In genomic region chr11:88623671-88624070, GRCm38 (mm10) we compare ENCODE assay signal across 13 mouse cellular contexts.
DNase-seq lines count a peak whose midpoint lies in the region; ATAC-seq and TF ChIP-seq lines count a peak whose summit lies in the region.
"Had no signal": no experiment of that assay in that cellular context is flagged by ENCODE, and none has a peak within 500 bp of the region (broad histone marks: within the 10 kb centered on the region; RNA-seq: fewer than 3 reads in every experiment).

No protein-coding gene starts in this region.

- H3K36me3 ChIP-seq in heart, embryonic 16.5 days (ENCODE audit: control insufficient read depth, insufficient read depth), result no peaks in the 10 kb centered on the region
- peaks cover 17% of the 10 kb centered on the region; the same call in 1 of the 2 replicates for H3K36me3 ChIP-seq in E14TG2a.4 (ENCODE audit: insufficient read depth, low read length)
- no peaks in the 10 kb centered on the region for H3K36me3 ChIP-seq in kidney, embryonic 16.5 days (ENCODE audit: insufficient read depth, low read length)
- H3K36me3 ChIP-seq: embryonic facial prominence, embryonic 13.5 days had no signal

- no peaks in the 10 kb centered on the region for H3K27me3 ChIP-seq in heart, embryonic 16.5 days (ENCODE audit: control insufficient read depth, insufficient read depth, low read length)
- no peaks in the 10 kb centered on the region for H3K27me3 ChIP-seq in E14TG2a.4 (ENCODE audit: insufficient read depth, low read length)
- H3K27me3 ChIP-seq in kidney, embryonic 16.5 days (ENCODE audit: insufficient read depth, low read length), result no peaks in the 10 kb centered on the region
- H3K27me3 ChIP-seq: embryonic facial prominence, embryonic 13.5 days had no signal

- H3K4me1 ChIP-seq in heart, embryonic 16.5 days (ENCODE audit: control insufficient read depth, insufficient read depth, low read length), result peaks cover 86% of the 10 kb centered on the region
- peaks cover 96% of the 10 kb centered on the region for H3K4me1 ChIP-seq in E14TG2a.4 (replicated peaks; ENCODE audit: low read depth, low read length)
- peaks cover 99% of the 10 kb centered on the region for H3K4me1 ChIP-seq in kidney, embryonic 16.5 days (ENCODE audit: insufficient read depth, low read length)

- no peak overlapping the region for H3K4me3 ChIP-seq in heart, embryonic 16.5 days (ENCODE audit: low read length)
- H3K4me3 ChIP-seq in E14TG2a.4 (replicated peaks; ENCODE audit: low read length), result 0 out of 2 replicates have a peak overlapping the region, but pooled peaks have one; percentile 20
- no peak overlapping the region for H3K4me3 ChIP-seq in kidney, embryonic 16.5 days (ENCODE audit: low read length)
- H3K4me3 ChIP-seq: embryonic facial prominence, embryonic 13.5 days had no signal

- 62% methylated on average over 6 of the region's 6 CpGs for WGBS in heart, embryonic 16.5 days
- 52% methylated on average over 6 of the region's 6 CpGs for WGBS in kidney, embryonic 16.5 days

- no peak overlapping the region; the same call in 1 of the 2 replicates for H3K9ac ChIP-seq in heart, embryonic 16.5 days (ENCODE audit: low read length)
- 0 out of 2 replicates have a peak overlapping the region, but pooled peaks have one; percentile 25 for H3K9ac ChIP-seq in kidney, embryonic 16.5 days (replicated peaks; ENCODE audit: low read length)
- H3K9ac ChIP-seq: embryonic facial prominence, embryonic 13.5 days had no signal

- DNase-seq in heart, adult 8-10 months (ENCODE audit: low spot score), result no peak
- DNase-seq in urinary bladder, postnatal 10 days (ENCODE audit: low spot score), result no peak
- DNase-seq in testis, postnatal 14 days (ENCODE audit: low spot score), result no peak
- DNase-seq: adrenal gland, postnatal 10 days; cerebellum, postnatal 36 days; gastrocnemius, postnatal 14 days; thymus, adult 18-20 months had no signal

- H3K27ac ChIP-seq in heart, embryonic 16.5 days (ENCODE audit: low read length), result peak overlapping the region; percentile 48
- H3K27ac ChIP-seq in kidney, embryonic 16.5 days (ENCODE audit: low read length), result peak overlapping the region; percentile 86; the same call in 1 of the 2 replicates
- H3K27ac ChIP-seq: embryonic facial prominence, embryonic 13.5 days had no signal

- no peaks in the 10 kb centered on the region for H3K9me3 ChIP-seq in heart, embryonic 16.5 days (replicated peaks; ENCODE audit: control insufficient read depth, low read length)
- H3K9me3 ChIP-seq in E14TG2a.4 (ENCODE audit: low read length), result no peaks in the 10 kb centered on the region
- no peaks in the 10 kb centered on the region for H3K9me3 ChIP-seq in kidney, embryonic 16.5 days (ENCODE audit: low read length)
- H3K9me3 ChIP-seq: embryonic facial prominence, embryonic 13.5 days had no signal

- no peak for TF ChIP-seq CTCF in E14TG2a.4 (conservative IDR thresholded peaks at IDR 0.05; ENCODE audit: low read length)

- ATAC-seq in heart, embryonic 16.5 days (replicated peaks; ENCODE audit: extremely low read depth, insufficient read depth, low FRiP score), result no peak
- peak; percentile 26; the same call in 1 of the 2 replicates for ATAC-seq in granulocyte monocyte progenitor cell, adult 5-6 weeks (replicated peaks; ENCODE audit: poor library complexity, severe bottlenecking)
- no peak for ATAC-seq in kidney, embryonic 16.5 days (ENCODE audit: low FRiP score, low TSS enrichment)
- ATAC-seq: forebrain, embryonic 14.5 days had no signal

- no peak overlapping the region for H3K4me2 ChIP-seq in heart, embryonic 16.5 days (ENCODE audit: low read depth, low read length)
- no peak overlapping the region for H3K4me2 ChIP-seq in kidney, embryonic 16.5 days (replicated peaks; ENCODE audit: low read depth, low read length)
- H3K4me2 ChIP-seq: embryonic facial prominence, embryonic 13.5 days had no signal
